Mouse (Mus musculus) left cerebral cortex, adult 2 months (tissue): ENCODE data around the gene G6pc. TPM values are rescaled to one million over a fixed set of nuclear protein-coding genes. Genes with fewer than 3 reads are reported as not detected.
"Not testable (repeated sequence)": the region's sequence is repeated elsewhere in the genome, so short reads cannot be mapped to it uniquely, and the experiment has no call there.

Experiments used
- DNase-seq, 2 experiments: peaks; one replicate each; pipeline ENCODE4 v3.0.0; 2021 to 2022; ENCODE audit warnings: low spot score in 2 of 2, mixed read lengths in 1 of 2; ENCODE audit errors: extremely low spot score in 1 of 2
- H3K27ac ChIP-seq: fragments of 200-600 bp; 2 replicates; pipeline ENCODE4 v1.8.1; 2022
- H3K4me3 ChIP-seq: fragments of 200-600 bp; 2 replicates; pipeline ENCODE4 v1.8.1; 2022
- CTCF ChIP-seq: fragments of 200-600 bp; IDR thresholded peaks from 2 replicates; pipeline ENCODE4 v1.8.1; 2022; ENCODE audit warnings: antibody characterized with exemption, mild to moderate bottlenecking, moderate library complexity
- intact Hi-C: fragments of 180-260 bp; cut with DNase I; formaldehyde crosslinking; loops from one replicate; pipeline ENCODE4 v1.15.1; 2025
- total RNA-seq, 2 experiments: library from RNA; stranded (reverse); gene quantifications; 2 replicates each; pipeline ENCODE4 v1.2.3; 2021

G6pc gene
- total RNA-seq, 2 experiments from 2014 or later: not detected

DNA sequence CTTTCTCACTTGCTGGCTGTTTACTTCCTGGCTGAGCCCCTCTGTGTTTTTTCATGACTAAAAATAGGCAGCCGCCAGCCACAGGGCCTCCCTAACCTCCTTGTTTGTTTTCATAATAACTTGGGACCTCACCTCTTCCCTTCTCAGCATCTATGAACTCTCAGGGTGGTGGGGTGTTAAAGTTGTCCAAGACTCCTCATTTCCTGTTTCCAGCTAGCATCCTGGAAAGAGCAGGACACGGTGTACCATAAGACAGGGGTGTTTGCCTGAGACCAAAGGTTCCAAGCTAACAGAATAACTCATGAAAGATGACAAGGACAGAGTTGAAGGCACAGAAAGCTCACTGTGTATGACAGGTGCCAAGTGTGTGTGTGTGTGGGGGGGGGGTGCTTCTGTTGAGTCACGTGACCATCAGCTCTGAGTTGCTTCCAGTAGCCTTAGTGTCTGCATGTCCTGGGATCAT lies 6.7 kb upstream of the G6pc start:
- no peak overlapping the region for H3K4me3 ChIP-seq
- no peak for TF ChIP-seq CTCF
- H3K27ac ChIP-seq: no peak overlapping the region
- intact Hi-C loops: loop anchor here (10.0 kb wide), 1 partner anchor 164 kb away; no protein-coding TSS in a partner anchor
- DNase-seq: no peak

DNA sequence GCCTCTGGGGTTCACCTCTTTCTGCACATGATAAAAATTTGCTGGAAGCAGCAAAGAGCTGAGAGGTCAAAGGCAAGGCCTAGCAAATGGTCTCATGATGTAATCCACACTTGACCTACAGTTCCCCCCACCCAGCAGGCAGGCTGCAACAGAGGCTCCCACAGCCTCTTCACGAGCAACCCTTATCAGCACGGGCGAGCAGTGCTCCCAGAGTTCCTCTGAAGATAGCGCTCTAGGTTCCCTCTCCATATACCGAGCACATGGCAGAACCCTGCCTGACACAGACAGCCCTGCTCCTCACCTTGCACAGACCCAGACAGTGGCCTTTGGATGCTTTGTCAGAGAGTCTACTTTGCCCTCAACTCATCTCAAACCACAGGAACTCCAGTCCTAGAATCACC lies 2.8 kb upstream of the G6pc start:
- Histone ChIP-seq H3K27ac (no peak overlapping the region), H3K4me3 (no peak overlapping the region)
- no peak for TF ChIP-seq CTCF
- no peak for DNase-seq
- intact Hi-C loops: loop anchor here (10.0 kb wide), 1 partner anchor 160 kb away; no protein-coding TSS in a partner anchor

DNA sequence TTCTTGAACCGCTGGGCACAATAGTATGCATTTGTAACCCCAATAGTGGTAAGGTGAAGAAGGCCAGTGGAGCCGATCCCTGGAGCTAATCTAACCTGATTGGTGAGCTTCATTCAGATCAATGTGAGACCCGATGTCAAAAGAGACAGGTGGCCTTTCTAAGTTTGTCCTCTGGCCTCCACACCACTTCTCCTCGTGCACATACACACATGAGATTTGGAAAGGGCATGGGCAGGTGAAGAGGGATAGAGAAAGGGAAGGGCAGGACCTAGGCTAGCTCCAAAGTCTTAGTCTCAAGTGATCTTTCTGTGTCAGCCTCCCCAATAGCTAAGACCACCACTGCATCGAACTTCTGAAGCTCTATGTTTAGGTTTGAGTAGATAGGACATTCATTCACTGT lies 2.8 kb downstream of the G6pc start:
- intact Hi-C loops: no loop called here
- no peak for TF ChIP-seq CTCF
- no peak for DNase-seq
- no peak overlapping the region for H3K27ac ChIP-seq
- H3K4me3 ChIP-seq: no peak overlapping the region

DNA sequence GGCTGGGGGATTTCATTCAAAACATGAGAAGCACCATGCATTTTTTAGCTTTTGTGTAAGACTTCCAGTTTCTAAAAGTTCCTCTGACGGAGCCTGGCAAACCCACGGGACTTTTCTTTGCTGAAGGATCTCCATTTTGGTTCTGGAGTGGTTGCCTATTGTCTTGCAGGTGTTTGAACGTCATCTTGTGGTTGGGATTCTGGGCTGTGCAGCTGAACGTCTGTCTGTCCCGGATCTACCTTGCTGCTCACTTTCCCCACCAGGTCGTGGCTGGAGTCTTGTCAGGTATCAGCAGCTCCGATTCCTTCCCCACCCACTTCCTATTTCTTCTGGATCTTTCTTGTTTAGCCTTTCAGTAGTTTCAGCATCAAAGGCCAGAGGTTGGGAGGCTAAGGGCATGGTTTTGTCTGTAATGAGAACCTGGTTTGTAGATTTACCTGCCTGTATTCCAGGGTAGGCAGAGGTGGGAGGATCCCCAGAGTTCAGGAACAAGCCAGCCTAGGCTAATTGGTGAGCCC lies 7.1 kb downstream of the G6pc start:
- DNase-seq: no peak
- no peak overlapping the region for H3K27ac ChIP-seq
- no peak overlapping the region for H3K4me3 ChIP-seq
- no peak for TF ChIP-seq CTCF
- intact Hi-C loops: no loop called here

DNA sequence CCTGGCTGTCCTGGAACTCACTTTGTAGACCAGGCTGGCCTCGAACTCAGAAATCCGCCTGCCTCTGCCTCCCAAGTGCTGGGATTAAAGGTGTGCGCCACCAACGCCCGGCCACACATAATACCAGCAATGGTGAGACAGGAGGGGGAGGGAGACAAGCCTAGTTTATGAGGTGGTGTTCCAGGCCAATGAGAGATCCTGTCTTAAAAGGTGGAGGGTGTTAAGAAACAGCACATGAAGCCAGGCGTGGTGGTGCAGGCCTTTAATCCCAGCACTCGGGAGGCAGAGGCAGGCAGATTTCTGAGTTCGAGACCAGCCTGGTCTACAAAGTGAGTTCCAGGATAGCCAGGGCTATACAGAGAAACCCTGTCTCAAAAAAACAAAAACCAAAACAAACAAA lies 10.8 kb downstream of the G6pc start:
- H3K27ac ChIP-seq, DNase-seq, H3K4me3 ChIP-seq, intact Hi-C loops: not testable (repeated sequence)

DNA sequence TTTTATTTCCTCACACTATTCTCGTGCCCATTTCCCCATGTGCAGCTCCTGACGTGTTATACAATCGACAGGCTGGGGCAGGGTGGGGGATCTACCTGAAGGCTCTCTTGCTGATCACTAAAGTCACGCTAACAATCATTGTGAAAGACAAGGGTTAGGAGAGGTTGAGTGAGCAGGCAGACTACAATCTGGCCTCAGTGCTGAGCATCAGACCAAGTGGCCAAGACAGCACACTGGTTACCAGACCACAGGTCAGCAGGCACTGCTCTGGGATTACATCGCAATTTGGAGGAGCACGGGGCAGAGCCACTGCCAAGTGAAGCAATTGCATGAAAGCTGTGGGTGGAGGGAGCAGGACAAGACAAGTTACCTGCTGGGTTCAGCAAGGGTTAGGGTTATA lies 11.6 kb downstream of the G6pc start:
- H3K4me3 ChIP-seq: no peak overlapping the region
- no peak for TF ChIP-seq CTCF
- no peak for DNase-seq
- intact Hi-C loops: no loop called here
- no peak overlapping the region for H3K27ac ChIP-seq

DNA sequence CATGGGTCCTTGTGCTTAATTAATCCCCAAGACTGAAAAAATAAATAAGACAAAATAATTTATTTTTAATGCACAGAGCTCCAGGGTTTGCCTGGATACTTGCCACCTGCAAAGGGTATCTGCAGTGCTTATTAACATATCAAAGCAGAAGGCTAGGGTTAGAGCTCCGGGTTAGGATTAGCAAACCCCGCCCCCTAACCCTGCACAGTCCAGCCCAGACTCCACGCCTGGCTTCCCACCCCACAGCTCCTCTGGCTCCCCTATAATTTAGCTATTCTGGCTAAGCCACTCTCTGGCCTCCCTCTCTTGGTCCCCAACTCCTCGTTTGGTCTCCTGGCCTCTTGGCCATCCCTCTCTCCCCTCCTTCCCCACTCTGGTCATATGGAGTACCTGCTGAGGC lies 14.5 kb downstream of the G6pc start:
- H3K4me3 ChIP-seq: no peak overlapping the region
- no peak overlapping the region for H3K27ac ChIP-seq
- TF ChIP-seq CTCF: no peak
- intact Hi-C loops: no loop called here
- DNase-seq: no peak

DNA sequence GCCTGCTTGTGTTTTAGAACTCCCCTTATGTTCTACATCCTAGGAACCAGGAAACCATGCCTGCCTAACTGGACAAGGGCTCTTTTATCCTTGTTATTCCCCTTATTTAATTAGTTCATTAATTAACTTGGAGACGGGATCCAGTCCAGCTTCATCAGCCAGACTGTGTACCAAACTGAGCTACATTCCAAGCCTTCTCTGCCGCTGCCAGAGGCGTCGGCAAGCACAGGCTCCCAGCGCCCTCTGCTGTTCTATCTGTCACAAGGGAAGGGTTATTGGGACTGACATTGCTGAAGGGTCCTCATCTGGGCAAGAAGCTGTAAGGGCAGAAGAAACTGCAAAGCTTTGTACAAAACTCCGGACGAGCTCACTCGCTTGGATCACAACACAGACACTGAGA lies 27.7 kb downstream of the G6pc start:
- peak; percentile 91 for TF ChIP-seq CTCF
- Histone ChIP-seq H3K27ac (no peak overlapping the region), H3K4me3 (no peak overlapping the region)
- intact Hi-C loops: loop anchor here (1.0 to 5.0 kb wide), 2 partner anchors 72 to 183 kb away; no protein-coding TSS in a partner anchor
- DNase-seq: peak; percentile 59 to 68

DNA sequence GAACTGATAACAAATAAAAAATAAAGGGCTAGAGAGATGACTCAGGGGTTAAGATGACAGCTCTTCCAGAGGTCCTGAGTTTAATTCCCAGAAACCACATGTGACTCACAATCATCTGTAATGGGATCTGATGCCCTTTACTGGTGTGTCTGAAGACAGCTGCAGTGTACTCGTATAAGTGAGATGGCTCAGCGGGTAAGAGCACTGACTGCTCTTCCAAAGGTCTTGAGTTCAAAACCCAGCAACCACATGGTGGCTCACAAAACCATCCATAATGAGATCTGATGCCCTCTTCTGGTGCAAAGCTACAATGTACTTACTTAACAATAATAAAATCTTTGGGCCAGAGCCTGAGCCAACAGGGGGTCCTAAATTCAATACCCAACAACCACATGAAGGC lies 47.9 kb downstream of the G6pc start:
- intact Hi-C loops: no loop called here
- no peak overlapping the region for H3K27ac ChIP-seq
- DNase-seq: no peak

DNA sequence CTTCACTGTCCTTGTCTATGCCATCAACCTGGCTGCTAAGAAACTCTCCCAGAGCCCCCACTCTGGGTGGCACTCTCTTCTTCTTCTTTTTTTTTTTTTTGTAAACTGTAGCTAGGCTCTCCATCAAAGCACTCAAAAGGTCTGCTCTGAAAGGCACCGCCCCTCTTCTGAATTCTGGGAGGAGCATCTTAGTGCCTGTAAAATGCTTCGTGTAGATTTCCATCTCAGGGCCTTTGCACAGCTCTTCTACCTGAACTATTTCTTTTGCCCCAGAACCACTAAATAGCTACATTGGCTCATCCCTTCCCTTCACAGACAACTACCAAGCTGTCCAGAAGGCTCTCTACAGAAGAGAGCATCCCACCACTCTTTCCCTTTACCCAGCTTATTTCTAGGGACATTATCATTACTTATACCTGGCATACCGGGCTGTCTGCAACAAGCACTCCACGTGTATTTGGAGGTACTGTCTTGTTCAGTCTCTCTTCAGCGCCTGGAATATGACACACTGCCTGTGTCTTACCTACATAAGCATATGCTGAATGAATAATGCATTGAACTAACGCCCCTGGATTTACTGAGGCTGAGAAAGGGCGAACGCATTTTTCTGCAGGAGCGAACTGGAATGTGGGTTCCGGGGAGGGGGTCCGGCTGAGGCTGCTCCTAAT lies 49.2 kb downstream of the G6pc start:
- intact Hi-C loops: no loop called here
- no peak for TF ChIP-seq CTCF
- H3K4me3 ChIP-seq: peak overlapping the region; percentile 74
- H3K27ac ChIP-seq: peak overlapping the region; percentile 86
- DNase-seq: no peak

More for the DNA sequence above, 47.9 kb downstream of the G6pc start:
- H3K4me3 ChIP-seq: no peak overlapping the region
- no peak; the same call in none of the 2 replicates for TF ChIP-seq CTCF

DNA sequence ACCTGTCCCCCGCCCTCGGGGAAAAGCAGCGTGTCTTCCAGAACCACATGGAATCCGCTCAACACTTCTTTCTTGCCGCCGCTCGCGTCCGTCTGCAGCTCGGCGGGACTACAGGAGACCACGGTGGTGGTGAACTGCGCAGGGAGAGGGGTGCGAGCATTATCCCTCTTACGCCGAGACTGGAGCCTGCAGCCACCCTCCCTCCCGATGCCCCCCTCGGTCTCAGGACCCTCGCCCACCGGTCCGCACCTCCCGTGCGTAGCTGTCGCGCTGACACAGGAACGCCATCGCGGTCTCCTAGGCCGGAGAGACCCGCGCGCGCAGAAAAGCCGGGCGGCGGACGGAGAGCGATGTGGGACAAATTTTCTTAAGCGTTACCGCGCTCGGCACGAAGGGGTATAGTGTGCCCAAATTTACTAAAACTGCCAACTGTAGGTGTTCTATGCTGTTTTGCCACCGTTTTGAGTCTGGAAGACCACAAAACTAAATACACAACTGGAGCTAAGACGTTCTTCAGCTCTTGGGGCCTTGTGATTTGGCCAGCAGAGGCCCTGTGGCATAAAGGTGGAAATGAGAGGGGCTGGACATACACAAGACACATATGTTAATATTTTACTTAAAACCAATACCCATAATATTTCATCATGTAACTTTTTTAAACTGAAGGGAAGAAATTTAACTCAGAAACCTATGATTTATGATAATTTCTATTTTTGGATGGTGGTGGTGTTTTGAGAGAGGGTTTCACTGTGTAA lies 49.9 kb downstream of the G6pc start, which contains the start of gene Aarsd1:
Aarsd1 (minus strand) TSS at position 515 of the 755 bp plus-strand sequence.
- peak within 1 kb of the TSS; percentile 74 for H3K4me3 ChIP-seq
- intact Hi-C loops: no loop called here
- DNase-seq: peak; percentile 87 to 94
- no peak; the same call in 1 of the 2 replicates for TF ChIP-seq CTCF
- peak within 1 kb of the TSS; percentile 86 for H3K27ac ChIP-seq

DNA sequence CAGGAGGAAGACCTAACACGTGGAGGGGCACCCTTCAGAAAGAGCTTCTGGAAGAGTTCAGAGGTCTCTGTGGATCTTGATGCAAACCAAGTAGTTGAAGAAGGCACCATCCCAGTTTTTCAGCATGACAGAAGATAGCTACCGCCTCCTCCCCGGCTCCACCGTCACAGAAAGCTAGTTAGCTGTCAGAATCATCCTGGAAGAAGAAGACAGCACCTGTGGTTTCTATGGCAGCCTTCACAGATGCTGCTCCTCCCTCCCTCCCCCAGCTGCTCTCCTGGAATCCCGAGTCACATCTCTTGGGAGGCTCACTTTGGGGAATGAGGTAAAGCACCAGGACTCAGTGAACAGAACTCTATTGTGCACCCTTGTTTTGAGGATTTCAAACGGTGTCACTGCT lies 51.6 kb downstream of the G6pc start:
- intact Hi-C loops: no loop called here
- no peak overlapping the region for H3K4me3 ChIP-seq
- DNase-seq: peak; percentile 28 to 62
- no peak overlapping the region; the same call in 1 of the 2 replicates for H3K27ac ChIP-seq
- no peak for TF ChIP-seq CTCF
